Mouse (Mus musculus) testis, adult 2 months (tissue): Measurements from ENCODE around the gene Serpina6.

Experiments
- CTCF ChIP-seq: fragments of 200-500 bp; IDR thresholded peaks from 2 replicates; pipeline ENCODE4 v1.5.1; 2012; ENCODE audit warnings: low read depth, mild to moderate bottlenecking, inconsistent platforms, low read length, moderate library complexity; ENCODE audit not compliant: control insufficient read depth, insufficient read depth, insufficient replicate concordance
- POLR2A ChIP-seq: fragments of 200-500 bp; IDR thresholded peaks from 2 replicates; pipeline ENCODE4 v1.6.1; 2012; ENCODE audit warnings: low read depth, mild to moderate bottlenecking, inconsistent platforms, low read length, moderate library complexity; ENCODE audit not compliant: control insufficient read depth

- TF ChIP-seq CTCF (no peak), POLR2A (no peak)
These were observed 2.2 kb upstream of the Serpina6 start for GRCm38 (mm10) chr12:103659171-103659570.
